Mouse (Mus musculus) heart, adult 2 months (tissue): Measurements from ENCODE around the gene Car9. TPM values are rescaled to one million over a fixed set of nuclear protein-coding genes. Genes with fewer than 3 reads are reported as not detected.

Experiments used
- DNase-seq, 2 experiments: peaks; one replicate each; pipeline ENCODE4 v3.0.0; 2021
- H3K27ac ChIP-seq: fragments of 200-600 bp; 2 replicates; pipeline ENCODE4 v1.8.1; 2022
- H3K27me3 ChIP-seq: fragments of 200-500 bp; 2 replicates; pipeline ENCODE4 v1.6.1; 2012; ENCODE audit warnings: mild to moderate bottlenecking, low read length, inconsistent platforms, mixed read lengths; ENCODE audit not compliant: control insufficient read depth, insufficient read depth
- H3K36me3 ChIP-seq: fragments of 200-500 bp; 2 replicates; pipeline ENCODE4 v1.6.1; 2012; ENCODE audit warnings: low read length, inconsistent platforms; ENCODE audit not compliant: control insufficient read depth, insufficient read depth
- H3K4me1 ChIP-seq: fragments of 200-500 bp; 2 replicates; pipeline ENCODE4 v1.6.1; 2011; ENCODE audit warnings: low read length; ENCODE audit not compliant: control insufficient read depth, insufficient read depth
- H3K4me3 ChIP-seq: fragments of 200-600 bp; 2 replicates; pipeline ENCODE4 v1.8.1; 2022
- H3K79me2 ChIP-seq: fragments of 200-500 bp; replicated peaks from 2 replicates; pipeline ENCODE4 v1.6.1; 2012; ENCODE audit warnings: mild to moderate bottlenecking, inconsistent platforms, low read length, moderate library complexity, mixed read lengths; ENCODE audit not compliant: control insufficient read depth, insufficient read depth
- H3K9ac ChIP-seq: fragments of 200-500 bp; 2 replicates; pipeline ENCODE4 v1.6.1; 2012; ENCODE audit warnings: low read depth, mild to moderate bottlenecking, control low read depth, inconsistent platforms, low read length, mixed read lengths
- CTCF ChIP-seq: fragments of 200-600 bp; IDR thresholded peaks from 2 replicates; pipeline ENCODE4 v1.8.1; 2022; ENCODE audit warnings: antibody characterized with exemption, mild to moderate bottlenecking, moderate library complexity
- EP300 ChIP-seq: fragments of 200-500 bp; IDR thresholded peaks from 2 replicates; pipeline ENCODE4 v1.6.1; 2011; ENCODE audit warnings: low read depth, low read length, control low read depth; ENCODE audit not compliant: insufficient read depth
- POLR2A ChIP-seq: fragments of 200-500 bp; IDR thresholded peaks from 2 replicates; pipeline ENCODE4 v1.6.1; 2011; ENCODE audit warnings: mild to moderate bottlenecking, low read depth, low read length, control low read depth; ENCODE audit not compliant: insufficient read depth
- WGBS: fragments of 180-500 bp; shearing (Covaris S2); methylation state at CpG from one replicate; pipeline ENCODE4 v1.1.7; 2018; 5-methylcytosine and 5-hydroxymethylcytosine counted together
- intact Hi-C: fragments of 180-260 bp; cut with DNase I; formaldehyde crosslinking; loops from one replicate; pipeline ENCODE4 v1.15.1; 2025
- polyA plus RNA-seq: library from polyadenylated mRNA; depleted of rRNA; stranded (reverse); fragments of >200 nt; gene quantifications from 2 replicates; pipeline ENCODE4 v1.2.3, GENCODE M21; 2012
- total RNA-seq, 2 experiments: library from RNA; stranded (reverse); gene quantifications; 2 replicates each; pipeline ENCODE4 v1.2.3; 2021

Gene Car9
- total and polyA plus RNA-seq, 3 experiments, result 0.11 to 0.55 (median 0.34) TPM

GRCm38 (mm10) chr4:43553891-43554290 is 47.1 kb downstream of the Car9 start:
- Histone ChIP-seq H3K79me2 (peaks cover 2% of the 10 kb centered on the region), H3K36me3 (peaks cover 4% of the 10 kb centered on the region; the same call in 1 of the 2 replicates), H3K27ac (no peak overlapping the region), H3K9ac (no peak overlapping the region), H3K4me1 (peaks cover 8% of the 10 kb centered on the region), H3K4me3 (no peak overlapping the region), H3K27me3 (no peaks in the 10 kb centered on the region)
- TF ChIP-seq CTCF, result no peak
- TF ChIP-seq EP300, result no peak
- TF ChIP-seq POLR2A, result no peak
- intact Hi-C loops, result no loop called here
- DNase-seq, result no peak

GRCm38 (mm10) chr4:43555926-43556325 is 49.2 kb downstream of the Car9 start:
- 92% methylated on average over 7 of the region's 7 CpGs for WGBS
- H3K9ac ChIP-seq, result no peak overlapping the region
- peaks cover 4% of the 10 kb centered on the region for H3K36me3 ChIP-seq
- no peak overlapping the region for H3K4me3 ChIP-seq
- no peaks in the 10 kb centered on the region for H3K27me3 ChIP-seq
- DNase-seq, result no peak
- peaks cover 21% of the 10 kb centered on the region for H3K4me1 ChIP-seq
- TF ChIP-seq POLR2A (no peak), EP300 (no peak), CTCF (no peak)
- peaks cover 7% of the 10 kb centered on the region for H3K79me2 ChIP-seq
- H3K27ac ChIP-seq, result no peak overlapping the region
- intact Hi-C loops, result no loop called here

- H3K4me1 ChIP-seq, result peaks cover 22% of the 10 kb centered on the region
- no peak for TF ChIP-seq POLR2A
- no peak for TF ChIP-seq CTCF
- no peak for TF ChIP-seq EP300
- no peaks in the 10 kb centered on the region for H3K27me3 ChIP-seq
- intact Hi-C loops, result no loop called here
- H3K36me3 ChIP-seq, result peaks cover 4% of the 10 kb centered on the region
- WGBS, result 13% methylated on average over 5 of the region's 5 CpGs
- H3K79me2 ChIP-seq, result peaks cover 7% of the 10 kb centered on the region
- H3K27ac ChIP-seq, result peak overlapping the region; percentile 98
- DNase-seq, result no peak
- H3K9ac ChIP-seq, result peak overlapping the region; percentile 49
- H3K4me3 ChIP-seq, result peak overlapping the region; percentile 33
Observed at GRCm38 (mm10) chr4:43558028-43558630, 51.4 kb downstream of the Car9 start.

- peak overlapping the region; percentile 33 for H3K4me3 ChIP-seq
- H3K79me2 ChIP-seq, result peaks cover 7% of the 10 kb centered on the region
- 9% methylated on average over 13 of the region's 13 CpGs for WGBS
- H3K36me3 ChIP-seq, result peaks cover 9% of the 10 kb centered on the region
- DNase-seq, result peak; percentile 72 to 77
- H3K27ac ChIP-seq, result peak overlapping the region; percentile 98
- H3K9ac ChIP-seq, result peak overlapping the region; percentile 49
- H3K4me1 ChIP-seq, result peaks cover 27% of the 10 kb centered on the region
- TF ChIP-seq EP300 (no peak), POLR2A (peak; percentile 56)
- no peaks in the 10 kb centered on the region for H3K27me3 ChIP-seq
- intact Hi-C loops, result no loop called here
Observed at GRCm38 (mm10) chr4:43558631-43559356, 52.0 kb downstream of the Car9 start.

GRCm38 (mm10) chr4:43559519-43560242 is 52.9 kb downstream of the Car9 start:
- TF ChIP-seq CTCF (no peak), EP300 (no peak), POLR2A (no peak)
- intact Hi-C loops, result loop anchor here (5.0 kb wide), 2 partner anchors 67 to 98 kb away; partner anchors contain the start of genes Ccdc107 and Hint2
- Histone ChIP-seq H3K4me1 (peaks cover 30% of the 10 kb centered on the region), H3K27ac (peak overlapping the region; percentile 98), H3K27me3 (no peaks in the 10 kb centered on the region), H3K36me3 (peaks cover 14% of the 10 kb centered on the region), H3K9ac (peak overlapping the region; percentile 22), H3K4me3 (peak overlapping the region; percentile 33), H3K79me2 (peaks cover 7% of the 10 kb centered on the region)
- DNase-seq, result no peak
- 37% methylated on average over 13 of the region's 13 CpGs for WGBS
